19 mouse cellular contexts compared by ENCODE assay signal in genomic region chr7:99033314-99033713, GRCm38 (mm10).
"Had no signal": no experiment of that assay in that cellular context is flagged by ENCODE, and none has a peak within 500 bp of the region (broad histone marks: within the 10 kb centered on the region; RNA-seq: fewer than 3 reads in every experiment).

No protein-coding gene starts in this region.

- H3K9ac ChIP-seq: lung, embryonic 14.5 days; midbrain, embryonic 12.5 days; neural tube, embryonic 13.5 days; neural tube, embryonic 15.5 days had no signal

- H3K4me3 ChIP-seq: midbrain, embryonic 10.5 days; midbrain, embryonic 12.5 days; myocyte; neural tube, embryonic 13.5 days; neural tube, embryonic 15.5 days had no signal

- H3K4me2 ChIP-seq: lung, embryonic 14.5 days; midbrain, embryonic 12.5 days; neural tube, embryonic 13.5 days; neural tube, embryonic 15.5 days had no signal

- H3K27ac ChIP-seq: midbrain, embryonic 10.5 days; midbrain, embryonic 12.5 days; neural tube, embryonic 13.5 days; neural tube, embryonic 15.5 days had no signal

- DNase-seq: lung, adult 18-20 months; lung, embryonic 14.5 days; lung, postnatal 10 days; lung, postnatal 4 days; midbrain, embryonic 14.5 days; retina, postnatal 1 day; right cerebral cortex, adult 18-20 months; right cerebral cortex, postnatal 25 days; right cerebral cortex, postnatal 4 days; spleen, adult 18-20 months; thymus, adult 18-20 months; thymus, postnatal 14 days; thymus, postnatal 36 days had no signal

- H3K4me1 ChIP-seq: midbrain, embryonic 12.5 days; neural tube, embryonic 13.5 days had no signal

- H3K9me3 ChIP-seq: midbrain, embryonic 10.5 days; neural tube, embryonic 13.5 days; neural tube, embryonic 15.5 days had no signal

- ATAC-seq: midbrain, embryonic 16.5 days had no signal

- H3K36me3 ChIP-seq: midbrain, embryonic 12.5 days; neural tube, embryonic 13.5 days; neural tube, embryonic 15.5 days had no signal

- H3K27me3 ChIP-seq: midbrain, embryonic 12.5 days; neural tube, embryonic 13.5 days; neural tube, embryonic 15.5 days had no signal
